Mouse (Mus musculus) T-helper 17 cell (primary cell): ENCODE measurements around the gene Tmem128.

Experiments
- in situ Hi-C, 2 experiments: fragments of 300-600 bp; cut with MboI, MseI; formaldehyde crosslinking; loops; 1 replicate in 1 of 2; 2 replicates in 1 of 2; pipeline ENCODE4 v1.15.1; 2025; ENCODE audit warnings: high pct_unique_total_duplicates in 2 of 2

Gene Tmem128

DNA sequence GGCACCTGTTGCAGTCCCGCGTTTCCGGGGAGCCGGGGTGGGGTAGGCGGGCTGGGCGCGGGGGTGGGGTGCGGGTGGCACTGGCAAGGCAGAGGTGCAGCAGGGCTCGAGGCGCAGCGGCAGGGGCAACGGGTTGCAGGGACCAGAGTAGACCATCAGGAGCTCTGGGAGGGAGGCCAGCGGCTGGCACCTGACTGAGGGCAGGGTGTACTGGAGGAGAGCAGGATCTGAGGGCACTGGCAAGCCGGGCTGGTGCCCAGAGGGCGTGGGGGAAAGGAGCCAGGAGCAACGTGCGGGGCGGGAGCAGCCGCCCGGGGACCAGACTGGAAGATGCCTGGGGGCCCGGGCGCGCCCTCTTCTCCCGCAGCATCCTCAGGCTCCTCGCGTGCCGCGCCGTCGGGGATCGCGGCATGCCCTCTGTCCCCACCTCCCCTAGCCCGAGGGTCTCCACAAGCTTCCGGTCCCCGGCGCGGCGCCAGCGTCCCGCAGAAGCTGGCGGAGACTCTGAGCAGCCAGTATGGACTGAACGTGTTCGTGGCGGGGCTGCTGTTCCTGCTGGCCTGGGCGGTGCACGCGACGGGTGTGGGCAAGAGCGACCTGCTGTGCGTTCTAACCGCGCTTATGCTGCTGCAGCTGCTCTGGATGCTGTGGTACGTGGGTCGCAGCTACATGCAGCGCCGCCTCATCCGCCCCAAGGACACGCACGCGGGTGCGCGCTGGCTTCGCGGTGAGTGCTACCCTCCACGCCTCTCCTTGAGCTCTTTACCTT lies 17.3 kb downstream of the Tmem128 start:
- in situ Hi-C loops, result no loop called here

DNA sequence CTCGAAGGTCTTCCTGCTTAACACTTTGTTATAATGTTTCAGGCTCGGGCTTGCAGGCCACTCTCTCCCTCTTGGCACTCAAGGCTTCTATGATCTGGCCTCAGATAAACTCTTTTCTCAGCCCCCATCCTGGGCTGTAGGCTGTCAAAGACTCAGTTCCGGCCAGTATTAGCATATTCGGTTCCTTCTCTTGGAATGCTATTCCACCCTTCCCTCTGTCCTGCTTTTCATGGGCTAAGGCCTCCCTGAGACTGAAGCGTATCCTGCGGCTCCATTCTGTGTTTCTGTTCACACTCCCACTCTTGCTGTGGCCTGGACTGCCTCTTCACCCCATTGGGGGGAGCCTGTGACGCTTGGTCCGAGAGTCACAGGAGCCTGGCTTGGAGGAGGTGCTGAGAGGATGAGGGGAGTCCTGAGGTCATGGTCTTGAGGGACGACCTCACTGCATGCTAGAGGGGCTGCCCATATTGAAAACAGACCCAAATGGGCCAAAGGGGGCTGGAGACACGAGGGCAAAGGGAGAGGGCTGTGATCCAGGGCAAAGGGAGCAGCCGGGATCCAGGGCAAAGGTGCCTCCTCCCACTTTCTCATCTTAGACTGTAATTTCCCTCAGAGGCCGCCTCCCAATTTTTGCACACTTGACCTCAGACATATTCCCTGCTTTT lies 18.1 kb downstream of the Tmem128 start:
- in situ Hi-C loops, result no loop called here

DNA sequence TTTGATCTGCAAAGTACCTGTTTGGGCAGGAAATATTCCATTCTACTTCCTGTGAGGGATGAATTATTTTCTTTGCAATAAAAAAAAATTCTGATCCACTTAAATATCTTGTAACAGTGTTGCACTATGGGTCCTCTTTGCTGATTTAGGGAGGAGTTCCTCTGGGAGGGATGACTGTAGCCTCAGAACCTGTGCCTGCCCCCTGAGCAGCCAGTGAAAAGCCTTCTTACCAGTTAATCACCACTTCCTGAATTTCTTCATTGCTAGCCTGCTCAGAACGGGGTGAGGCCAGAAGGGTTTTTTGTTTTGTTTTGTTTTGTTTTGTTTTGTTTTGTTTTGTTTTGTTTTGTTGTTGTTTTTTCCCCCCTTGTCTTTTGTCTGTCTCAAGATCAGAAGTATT lies 20.1 kb downstream of the Tmem128 start:
- in situ Hi-C loops, result no loop called here

DNA sequence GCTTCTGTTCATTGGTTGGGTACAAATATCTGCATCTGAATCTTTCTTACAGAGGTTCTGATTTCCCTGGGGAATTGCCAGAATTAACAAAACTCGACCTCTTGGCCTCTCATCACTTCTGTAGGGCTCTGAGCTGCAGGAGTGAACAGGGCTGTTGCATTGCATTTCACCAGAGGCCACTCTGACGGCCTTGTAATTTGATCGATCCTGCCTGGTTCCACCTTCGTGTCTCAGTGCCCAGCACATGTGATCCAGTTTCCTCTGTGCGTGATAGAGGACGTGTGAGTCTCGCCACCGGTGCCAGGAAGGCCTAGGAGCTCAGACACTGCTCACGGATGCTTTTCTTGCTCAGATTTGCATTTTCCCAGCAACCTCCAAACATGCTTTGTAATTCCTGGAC lies 25.7 kb downstream of the Tmem128 start:
- in situ Hi-C loops, result no loop called here

DNA sequence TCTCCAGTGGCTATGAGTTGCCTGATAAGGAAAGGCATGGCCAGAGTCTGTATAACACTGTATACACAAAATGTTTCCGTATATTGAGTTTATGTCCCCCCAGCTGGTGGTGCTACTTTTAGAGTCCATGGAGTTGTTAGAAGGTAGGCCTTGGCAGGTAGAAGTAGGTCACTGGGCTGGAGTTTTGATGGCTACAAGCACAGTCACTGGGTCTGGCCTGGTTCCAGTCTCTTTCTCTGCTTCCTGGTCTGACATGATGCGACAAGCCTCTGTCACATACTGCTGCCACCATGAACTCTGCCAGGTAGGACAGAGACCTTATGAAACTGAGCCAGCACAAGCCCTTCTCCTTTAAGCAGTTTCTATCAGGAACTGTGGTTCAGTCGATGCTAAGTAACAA lies 28.5 kb downstream of the Tmem128 start:
- in situ Hi-C loops, result no loop called here

DNA sequence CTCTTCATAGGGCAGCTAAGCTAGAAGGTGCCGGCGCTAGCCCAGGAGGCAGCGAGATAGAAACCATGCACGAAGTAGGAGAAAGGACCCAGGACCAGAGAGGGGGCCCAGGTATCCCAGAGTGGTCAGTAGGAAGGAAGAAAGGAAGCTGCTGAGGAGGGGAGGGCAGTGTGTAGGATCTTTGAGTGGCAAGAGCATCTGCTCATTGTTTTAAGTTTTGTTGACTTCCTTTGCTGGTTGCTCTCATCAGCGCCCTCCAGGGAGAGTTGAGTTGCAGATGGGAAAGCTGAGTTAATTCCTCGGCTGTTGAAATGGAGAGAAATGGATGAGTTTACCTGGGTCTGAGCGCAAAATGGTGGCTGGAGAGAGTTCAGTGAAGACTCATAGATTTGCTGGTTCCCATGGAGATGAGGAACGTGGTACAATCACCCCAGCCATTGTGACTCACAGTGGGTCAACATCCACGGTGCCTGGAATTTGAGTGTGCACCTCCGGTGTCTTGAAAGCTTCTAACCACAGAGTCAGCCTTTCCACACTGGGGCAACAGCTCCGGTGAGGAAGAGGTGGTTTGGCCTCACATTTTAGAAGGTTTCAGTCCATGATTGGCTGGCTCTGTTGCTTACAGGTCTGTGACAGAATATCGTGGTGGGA lies 41.9 kb downstream of the Tmem128 start:
- in situ Hi-C loops, result no loop called here

DNA sequence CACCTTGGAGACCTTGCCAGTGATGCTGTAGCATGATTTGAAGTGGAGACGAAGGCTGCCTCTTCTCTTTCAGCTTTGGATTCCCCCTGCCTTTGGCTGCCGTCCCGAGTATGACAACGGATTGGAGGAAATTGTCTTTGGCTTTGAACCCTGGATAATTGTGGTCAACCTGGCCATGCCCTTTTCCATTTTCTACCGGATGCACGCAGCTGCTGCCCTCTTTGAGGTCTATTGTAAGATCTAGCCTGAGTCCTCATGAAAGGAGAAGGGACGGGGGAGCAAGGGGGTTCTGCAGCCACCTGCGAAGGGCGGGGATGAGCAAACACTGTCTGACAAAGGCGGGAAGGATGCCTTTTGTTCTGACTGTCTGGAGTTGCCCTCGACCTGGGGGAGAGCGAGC lies 42.7 kb downstream of the Tmem128 start:
- in situ Hi-C loops, result no loop called here

DNA sequence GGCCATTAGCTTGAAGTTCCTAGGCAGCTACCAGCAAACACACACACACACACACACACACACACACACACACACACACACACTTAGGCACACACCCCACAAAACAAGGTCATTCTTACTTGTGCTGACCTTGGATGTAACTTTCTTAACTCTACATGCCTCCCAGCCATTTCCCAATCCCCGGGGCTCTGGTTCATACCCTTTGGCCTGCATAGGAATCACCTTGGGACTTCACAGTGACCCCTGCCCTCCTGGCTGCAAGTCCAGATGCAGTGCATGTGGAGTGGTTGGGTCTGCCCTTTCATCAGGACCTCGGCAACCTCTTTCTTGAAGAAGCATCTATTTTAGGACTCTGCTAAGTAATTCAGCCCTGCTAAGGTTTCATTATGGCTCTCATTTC lies 45.3 kb downstream of the Tmem128 start:
- in situ Hi-C loops, result loop anchor here (5.0 kb wide), 2 partner anchors 162 to 332 kb away; no protein-coding TSS in a partner anchor

DNA sequence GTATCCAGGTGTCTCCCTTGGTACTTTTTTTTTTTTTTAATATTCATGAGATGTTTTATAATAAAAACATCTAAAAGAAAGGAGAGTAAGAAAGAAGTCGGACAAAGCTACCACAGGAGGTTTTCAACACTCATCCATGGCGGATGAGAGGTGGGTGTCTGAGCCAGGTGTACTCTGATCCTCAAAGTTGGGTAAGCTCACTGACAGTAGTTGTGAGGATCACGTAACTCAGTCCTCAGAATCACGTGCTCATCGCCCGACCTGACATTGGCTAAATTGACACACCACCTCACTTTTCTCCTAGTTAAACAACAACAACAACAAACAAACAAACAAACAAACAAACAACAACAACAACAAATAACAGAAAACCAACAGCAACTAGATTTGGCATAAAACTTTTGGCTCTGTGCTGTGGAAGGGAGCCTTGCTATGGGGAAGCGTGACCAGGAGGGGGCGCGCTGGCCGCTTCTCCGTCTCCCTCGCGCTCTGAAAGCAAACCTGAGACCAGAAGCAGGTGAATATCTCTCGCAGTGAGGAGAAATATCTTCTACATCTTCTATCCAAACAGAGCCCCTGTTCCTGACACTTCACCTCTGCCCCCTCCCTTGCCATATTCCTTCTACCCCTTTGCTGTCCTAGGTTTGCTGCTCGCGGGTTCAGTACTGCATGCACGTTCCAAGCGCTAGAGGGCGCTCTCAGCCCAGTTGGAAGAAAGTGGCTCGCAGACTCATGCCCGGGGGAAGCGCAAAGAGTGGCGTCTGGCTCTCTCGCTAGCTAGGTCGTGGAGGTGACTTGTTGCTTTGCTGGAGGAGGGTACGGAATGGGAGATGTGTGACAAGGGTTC lies 47.5 kb downstream of the Tmem128 start:
- in situ Hi-C loops, result loop anchor here (5.0 kb wide), 2 partner anchors 160 to 330 kb away; no protein-coding TSS in a partner anchor

DNA sequence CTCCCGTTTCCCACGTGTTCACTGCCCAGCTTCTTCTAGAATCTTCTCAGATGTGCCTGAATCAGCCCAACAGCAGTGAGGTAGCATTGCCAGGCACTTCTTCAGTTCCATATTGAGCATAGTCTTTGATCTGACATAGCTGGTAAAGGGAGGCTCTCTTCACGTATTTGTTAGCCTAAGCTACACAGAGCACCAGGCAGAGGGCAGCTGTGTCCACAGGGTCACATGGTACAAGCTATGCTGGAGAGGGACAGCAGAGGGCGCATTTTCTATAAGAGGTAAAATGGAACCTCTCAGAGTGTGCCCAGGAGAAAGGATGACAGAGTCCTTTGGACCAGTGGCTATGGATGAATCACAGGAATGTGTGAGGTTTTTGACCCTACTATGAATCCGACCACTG lies 48.9 kb downstream of the Tmem128 start:
- in situ Hi-C loops, result loop anchor here (5.0 kb wide), 2 partner anchors 158 to 328 kb away; no protein-coding TSS in a partner anchor

DNA sequence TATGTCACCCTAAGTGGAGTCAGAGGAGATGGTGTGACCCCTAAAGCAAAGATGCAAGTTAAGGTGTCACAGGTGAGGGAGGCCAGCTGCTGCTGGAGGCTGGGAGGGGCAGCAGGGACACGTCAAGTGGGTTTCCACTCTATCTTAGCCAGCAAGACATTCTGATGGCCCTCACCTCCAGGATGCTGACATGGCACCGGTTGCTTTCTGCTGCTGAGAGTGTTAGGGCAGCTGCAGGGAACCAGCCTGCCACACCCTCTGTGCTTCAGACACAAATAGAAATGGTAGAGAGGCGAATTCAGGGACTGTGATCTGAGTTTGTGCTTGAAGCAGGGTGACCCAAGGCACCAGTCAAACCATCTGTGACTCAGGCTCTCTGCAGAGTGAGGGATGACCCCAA lies 49.8 kb downstream of the Tmem128 start:
- in situ Hi-C loops, result loop anchor here (5.0 kb wide), 2 partner anchors 158 to 328 kb away; no protein-coding TSS in a partner anchor
